Comparison of ENCODE assay signal across 10 mouse cellular contexts in genomic region chr1:171322012-171322411, GRCm38 (mm10). TPM values are rescaled to one million over a fixed set of nuclear protein-coding genes. Genes with fewer than 3 reads are reported as not detected.
DNase-seq lines count a peak whose midpoint lies in the region; ATAC-seq and TF ChIP-seq lines count a peak whose summit lies in the region.
"Had no signal": no experiment of that assay in that cellular context is flagged by ENCODE, and none has a peak within 500 bp of the region (broad histone marks: within the 10 kb centered on the region; RNA-seq: fewer than 3 reads in every experiment).

No protein-coding gene starts in this region.

- no peaks in the 10 kb centered on the region for H3K27me3 ChIP-seq in lung, embryonic 14.5 days (ENCODE audit: insufficient read depth, low read length)
- H3K27me3 ChIP-seq in midbrain, postnatal 0 days (ENCODE audit: insufficient read depth, low read length): no peaks in the 10 kb centered on the region
- H3K27me3 ChIP-seq: megakaryocyte, embryonic 14.5 days had no signal

- no peak overlapping the region for H3K27ac ChIP-seq in lung, embryonic 14.5 days (ENCODE audit: low read depth)
- no peak overlapping the region for H3K27ac ChIP-seq in midbrain, postnatal 0 days (ENCODE audit: low read depth, low read length)

- no peaks in the 10 kb centered on the region for H3K9me3 ChIP-seq in lung, embryonic 14.5 days (ENCODE audit: low read depth, low read length)
- no peaks in the 10 kb centered on the region for H3K9me3 ChIP-seq in midbrain, postnatal 0 days (ENCODE audit: low read length)
- H3K9me3 ChIP-seq: megakaryocyte, embryonic 14.5 days had no signal

- no peak overlapping the region for H3K9ac ChIP-seq in lung, embryonic 14.5 days
- no peak overlapping the region for H3K9ac ChIP-seq in midbrain, postnatal 0 days (replicated peaks; ENCODE audit: low read length, poor library complexity, severe bottlenecking)

- no peak overlapping the region for H3K4me3 ChIP-seq in lung, embryonic 14.5 days (ENCODE audit: low read depth, low read length)
- H3K4me3 ChIP-seq in midbrain, postnatal 0 days (ENCODE audit: low read depth, low read length): no peak overlapping the region
- H3K4me3 ChIP-seq: megakaryocyte, embryonic 14.5 days had no signal

- ATAC-seq in lung, embryonic 14.5 days (ENCODE audit: insufficient read depth): peak; percentile 44
- ATAC-seq in granulocyte monocyte progenitor cell, adult 5-6 weeks (replicated peaks; ENCODE audit: poor library complexity, severe bottlenecking): peak; percentile 48
- peak; percentile 54 for ATAC-seq in midbrain, postnatal 0 days (ENCODE audit: low FRiP score)

- H3K4me1 ChIP-seq in lung, embryonic 14.5 days (ENCODE audit: insufficient read depth): no peaks in the 10 kb centered on the region
- H3K4me1 ChIP-seq in midbrain, postnatal 0 days (ENCODE audit: insufficient read depth, low read length): no peaks in the 10 kb centered on the region

- WGBS in lung, embryonic 14.5 days: 88% methylated on average over 1 of the region's 1 CpGs
- 79% methylated on average over 1 of the region's 1 CpGs for WGBS in midbrain, postnatal 0 days

- H3K36me3 ChIP-seq in lung, embryonic 14.5 days (ENCODE audit: insufficient read depth): 0 out of 2 replicates have a peak, but pooled peaks cover 5% of the 10 kb centered on the region
- H3K36me3 ChIP-seq in midbrain, postnatal 0 days (ENCODE audit: insufficient read depth, low read length): no peaks in the 10 kb centered on the region

- DNase-seq in lung, embryonic 14.5 days: no peak
- no peak for DNase-seq in lung, postnatal 4 days
- peak; percentile 48 for DNase-seq in kidney, postnatal 10 days
- DNase-seq in midbrain, postnatal 0 days (ENCODE audit: low spot score): no peak
- DNase-seq in B cell, adult 2 months: no peak
- DNase-seq in ovary, postnatal 36 days (ENCODE audit: low spot score): no peak
- DNase-seq in right cerebral cortex, adult 18-20 months: no peak
- DNase-seq: thymus, postnatal 36 days had no signal

- H3K4me2 ChIP-seq in lung, embryonic 14.5 days: no peak overlapping the region
- H3K4me2 ChIP-seq in midbrain, postnatal 0 days (ENCODE audit: low read depth, low read length, poor library complexity, severe bottlenecking): no peak overlapping the region

- no peak for TF ChIP-seq CTCF in lung, embryonic 14.5 days (IDR thresholded peaks at IDR 0.05; ENCODE audit: low read depth)
- no peak for TF ChIP-seq CTCF in midbrain, postnatal 0 days (IDR thresholded peaks at IDR 0.05)

RNA-seq across cellular contexts. Expression of gene Dedd, which starts 6.9 kb away (rescaled TPM):
- polyA plus RNA-seq in lung, embryonic 14.5 days (2014; fragmentation: Nextera tagmentation; extraction: Ambion mirVana): 48.8 and 48.9 TPM in 2 replicates
- total RNA-seq in granulocyte monocyte progenitor cell, adult 5-6 weeks (2014; fragmentation: Nextera tagmentation): 16.4 and 17.1 TPM in 2 replicates
- total RNA-seq in granulocyte monocyte progenitor cell, adult 5-6 weeks (2017): 12.9 and 16.8 TPM in 2 replicates
- total RNA-seq in midbrain, postnatal 0 days (2014; rRNA removed): 29.8 and 42.1 TPM in 2 replicates
- 38.9 and 40.3 TPM in 2 replicates for polyA plus RNA-seq in midbrain, postnatal 0 days (2015; fragmentation: Nextera tagmentation; extraction: Ambion mirVana)

RNA-seq across cellular contexts. Expression of gene Nit1, which starts 23.4 kb away (rescaled TPM):
- polyA plus RNA-seq in lung, embryonic 14.5 days (2014; fragmentation: Nextera tagmentation; extraction: Ambion mirVana): 27.5 and 30.1 TPM in 2 replicates
- 28.1 and 30.3 TPM in 2 replicates for total RNA-seq in granulocyte monocyte progenitor cell, adult 5-6 weeks (2014; fragmentation: Nextera tagmentation)
- 24.6 and 33.8 TPM in 2 replicates for total RNA-seq in granulocyte monocyte progenitor cell, adult 5-6 weeks (2017)
- total RNA-seq in midbrain, postnatal 0 days (2014; rRNA removed): 42.5 and 44.0 TPM in 2 replicates
- polyA plus RNA-seq in midbrain, postnatal 0 days (2015; fragmentation: Nextera tagmentation; extraction: Ambion mirVana): 45.2 and 46.6 TPM in 2 replicates

RNA-seq across cellular contexts. Expression of gene Pfdn2, which starts 23.5 kb away (rescaled TPM):
- polyA plus RNA-seq in lung, embryonic 14.5 days (2014; fragmentation: Nextera tagmentation; extraction: Ambion mirVana): 40.0 and 44.5 TPM in 2 replicates
- 35.6 and 62.6 TPM in 2 replicates for total RNA-seq in granulocyte monocyte progenitor cell, adult 5-6 weeks (2014; fragmentation: Nextera tagmentation)
- 15.2 and 28.0 TPM in 2 replicates for total RNA-seq in granulocyte monocyte progenitor cell, adult 5-6 weeks (2017)
- 17.3 and 18.4 TPM in 2 replicates for total RNA-seq in midbrain, postnatal 0 days (2014; rRNA removed)
- 139 and 155 TPM in 2 replicates for polyA plus RNA-seq in midbrain, postnatal 0 days (2015; fragmentation: Nextera tagmentation; extraction: Ambion mirVana)

RNA-seq across cellular contexts. Expression of gene Ufc1, which starts 27.2 kb away (rescaled TPM):
- 107 and 108 TPM in 2 replicates for polyA plus RNA-seq in lung, embryonic 14.5 days (2014; fragmentation: Nextera tagmentation; extraction: Ambion mirVana)
- total RNA-seq in granulocyte monocyte progenitor cell, adult 5-6 weeks (2014; fragmentation: Nextera tagmentation): 142 and 143 TPM in 2 replicates
- total RNA-seq in granulocyte monocyte progenitor cell, adult 5-6 weeks (2017): 108 and 113 TPM in 2 replicates
- total RNA-seq in midbrain, postnatal 0 days (2014; rRNA removed): 83.7 and 87.9 TPM in 2 replicates
- 128 and 132 TPM in 2 replicates for polyA plus RNA-seq in midbrain, postnatal 0 days (2015; fragmentation: Nextera tagmentation; extraction: Ambion mirVana)

RNA-seq across cellular contexts. Expression of gene Usp21, which starts 34.2 kb away (rescaled TPM):
- 73.9 and 86.0 TPM in 2 replicates for polyA plus RNA-seq in lung, embryonic 14.5 days (2014; fragmentation: Nextera tagmentation; extraction: Ambion mirVana)
- total RNA-seq in granulocyte monocyte progenitor cell, adult 5-6 weeks (2014; fragmentation: Nextera tagmentation): 34.7 and 37.6 TPM in 2 replicates
- 20.0 and 22.8 TPM in 2 replicates for total RNA-seq in granulocyte monocyte progenitor cell, adult 5-6 weeks (2017)
- 59.5 and 65.9 TPM in 2 replicates for total RNA-seq in midbrain, postnatal 0 days (2014; rRNA removed)
- 81.0 and 82.6 TPM in 2 replicates for polyA plus RNA-seq in midbrain, postnatal 0 days (2015; fragmentation: Nextera tagmentation; extraction: Ambion mirVana)
